Mouse (Mus musculus): ENCODE measurements around the gene Fam229b.

Gene Fam229b

DNA sequence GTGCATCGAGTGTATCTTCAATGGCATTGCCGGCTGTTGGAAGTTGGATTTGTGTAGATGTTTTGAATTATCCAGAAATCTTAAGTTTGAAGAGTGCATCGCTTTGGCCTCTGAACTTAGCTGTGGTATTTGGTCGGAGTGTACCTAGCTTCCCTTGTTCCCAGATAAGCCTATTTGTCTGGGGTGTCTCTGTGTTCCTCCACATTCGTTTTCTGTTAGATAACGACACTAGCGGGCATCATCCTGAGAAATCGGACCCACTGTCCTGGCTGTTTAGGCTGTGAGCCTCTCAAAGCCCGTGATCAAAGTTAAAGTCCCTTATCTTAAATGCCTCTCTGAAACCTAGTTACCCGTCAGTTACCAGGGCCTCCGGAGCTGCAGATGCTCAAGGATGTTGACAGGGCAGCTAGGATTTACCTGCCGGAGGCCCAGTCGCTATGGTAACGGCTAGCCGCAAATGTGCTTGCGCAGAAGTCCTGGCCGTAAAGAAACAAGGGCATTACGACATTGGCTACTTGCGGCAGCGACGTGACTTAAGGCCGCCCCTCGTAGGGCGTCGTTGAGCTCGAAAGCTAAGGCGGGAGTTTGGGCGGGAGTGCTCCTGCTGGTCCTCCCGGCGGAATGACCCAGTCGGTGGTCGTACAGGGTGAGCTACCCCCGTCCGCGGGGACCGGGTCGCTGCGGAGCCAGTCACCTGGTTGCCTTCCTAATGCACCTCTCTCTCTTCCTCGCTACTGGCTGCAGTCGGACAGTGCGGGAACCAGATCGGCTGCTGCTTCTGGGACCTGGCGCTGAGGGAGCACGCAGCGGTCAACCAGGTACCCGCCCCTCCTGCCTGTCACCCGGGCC is at the start of gene Fam229b, which contains the start of gene Tube1:
Gene Fam229b, minus strand, starts transcription at position 453 of the 849 bp plus-strand sequence.
Gene Tube1, plus strand, starts transcription at position 515 of the 849 bp plus-strand sequence.
- in situ Hi-C loops (cut with MseI, MboI) = no loop called here

- in situ Hi-C loops (cut with MseI, MboI) = no loop called here
Measured at GRCm38 (mm10) chr10:39176981-39177380, 43.3 kb upstream of the Fam229b start.

DNA sequence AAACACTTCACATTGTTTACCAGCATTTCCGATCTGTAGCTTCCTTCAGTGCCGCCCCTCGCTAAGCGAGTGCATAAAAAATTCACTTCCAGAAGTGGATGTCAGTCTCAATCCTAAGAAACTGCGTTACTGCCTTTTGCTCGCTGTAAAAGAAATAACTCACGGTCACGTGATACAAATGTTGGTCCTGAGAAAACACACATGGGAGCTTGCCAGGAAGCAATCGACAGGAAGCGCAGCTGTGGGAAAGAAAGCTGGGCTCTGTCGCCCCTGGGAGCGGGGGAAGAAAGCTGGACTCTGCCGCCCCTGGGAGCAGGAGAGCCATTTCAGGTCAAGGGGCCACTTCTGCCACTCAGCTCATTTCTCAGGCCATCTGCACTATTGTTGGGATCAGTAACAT is 39.4 kb upstream of the Fam229b start:
- in situ Hi-C loops (cut with MseI, MboI) = loop anchor here (5.0 kb wide), 2 partner anchors 344 to 349 kb away; no protein-coding TSS in a partner anchor

GRCm38 (mm10) chr10:39172540-39172931 is 38.8 kb upstream of the Fam229b start:
- in situ Hi-C loops (cut with MseI, MboI) = loop anchor here (5.0 kb wide), 2 partner anchors 345 to 350 kb away; no protein-coding TSS in a partner anchor

- in situ Hi-C loops (cut with MseI, MboI) = loop anchor here (5.0 kb wide), 2 partner anchors 345 to 350 kb away; no protein-coding TSS in a partner anchor
Measured at GRCm38 (mm10) chr10:39171603-39172539, 38.2 kb upstream of the Fam229b start.

DNA sequence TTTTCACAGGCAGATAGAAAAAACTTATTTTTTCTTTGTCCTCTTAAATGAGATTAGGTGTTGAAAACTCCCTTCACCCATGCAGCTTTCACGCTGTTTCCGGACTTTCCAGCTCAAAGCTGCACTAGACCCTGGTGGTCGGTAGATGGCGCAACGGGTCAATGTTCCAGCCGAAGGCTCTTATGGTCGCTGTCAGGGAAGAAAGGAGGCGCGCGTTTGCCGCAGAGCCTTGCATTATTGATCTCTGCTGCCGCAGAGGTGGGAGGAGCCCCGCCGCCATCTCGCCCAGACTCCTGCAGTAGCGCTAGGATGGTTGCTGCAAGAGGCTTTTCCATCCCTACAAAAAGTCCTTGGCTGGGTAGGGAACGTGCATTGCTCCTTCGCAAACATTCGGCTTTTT is 37.4 kb upstream of the Fam229b start:
- in situ Hi-C loops (cut with MseI, MboI) = loop anchor here (5.0 kb wide), 2 partner anchors 346 to 351 kb away; no protein-coding TSS in a partner anchor

- in situ Hi-C loops (cut with MseI, MboI) = loop anchor here (5.0 kb wide), 2 partner anchors 347 to 352 kb away; no protein-coding TSS in a partner anchor
Measured at GRCm38 (mm10) chr10:39170706-39171105, 37.0 kb upstream of the Fam229b start.

DNA sequence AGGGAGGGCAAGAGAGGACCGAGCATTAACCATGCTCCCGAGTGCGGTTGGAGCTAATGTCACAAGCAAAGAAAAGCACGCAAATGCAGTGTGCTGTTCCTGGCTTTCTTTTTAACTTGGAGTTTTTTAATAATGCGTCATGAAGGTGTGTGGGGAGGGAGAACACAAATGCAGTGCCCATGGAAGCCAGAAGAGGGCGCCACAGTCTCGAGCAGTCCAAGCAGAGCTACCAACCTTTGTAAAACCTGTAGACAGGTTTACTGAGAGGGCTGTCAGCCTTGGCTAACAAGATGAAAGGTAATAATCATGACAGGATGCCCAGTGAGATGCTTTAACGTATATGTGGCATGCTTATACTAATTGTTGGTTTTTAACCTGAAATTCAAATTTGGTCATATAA is 36.5 kb upstream of the Fam229b start:
- in situ Hi-C loops (cut with MseI, MboI) = loop anchor here (5.0 kb wide), 2 partner anchors 347 to 352 kb away; no protein-coding TSS in a partner anchor

DNA sequence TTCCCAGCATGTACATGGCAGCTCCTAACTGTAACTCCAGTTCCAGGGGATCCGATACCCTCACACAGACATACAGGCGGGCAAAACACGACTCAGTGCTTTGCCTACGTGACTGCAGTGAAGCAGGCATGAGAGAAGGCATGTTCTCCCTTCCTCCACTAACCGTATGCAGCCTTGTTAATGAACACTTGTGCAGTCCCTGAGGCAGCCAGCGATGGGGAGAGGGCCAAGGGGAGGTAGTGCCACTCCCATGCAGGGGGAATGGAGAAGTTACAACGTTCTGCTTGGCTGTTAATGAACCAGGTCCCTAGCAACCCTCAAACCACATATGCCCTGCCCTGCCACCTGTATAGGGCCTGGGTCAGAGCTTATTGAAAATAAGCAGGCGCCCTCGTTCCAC is 35.9 kb upstream of the Fam229b start:
- in situ Hi-C loops (cut with MseI, MboI) = loop anchor here (5.0 kb wide), 2 partner anchors 348 to 353 kb away; no protein-coding TSS in a partner anchor

GRCm38 (mm10) chr10:39167611-39168010 is 33.9 kb upstream of the Fam229b start:
- in situ Hi-C loops (cut with MseI, MboI) = no loop called here

DNA sequence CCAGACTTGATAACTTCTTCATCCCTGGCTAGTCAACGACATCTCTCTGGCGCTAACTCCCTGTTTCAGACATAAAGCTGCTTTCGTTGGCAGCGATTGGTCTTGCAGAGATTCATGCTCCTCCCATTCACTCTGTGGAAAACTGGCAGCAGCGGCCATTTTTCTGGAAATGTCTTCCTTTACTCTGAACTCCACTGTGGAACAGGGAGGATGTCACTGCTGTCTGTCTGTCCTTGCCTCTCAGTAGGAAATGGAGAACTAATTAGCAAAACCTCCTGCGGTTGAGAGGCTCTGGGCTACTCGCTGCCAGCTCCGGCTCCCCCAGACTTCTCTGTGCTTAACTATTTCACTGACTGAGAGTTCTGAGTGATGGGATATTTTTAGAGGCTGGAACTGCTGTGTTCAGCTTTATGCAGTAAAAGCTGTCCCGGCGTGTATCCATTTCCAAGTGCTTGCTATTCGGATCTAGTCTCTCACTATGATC is 32.0 kb upstream of the Fam229b start:
- in situ Hi-C loops (cut with MseI, MboI) = no loop called here

DNA sequence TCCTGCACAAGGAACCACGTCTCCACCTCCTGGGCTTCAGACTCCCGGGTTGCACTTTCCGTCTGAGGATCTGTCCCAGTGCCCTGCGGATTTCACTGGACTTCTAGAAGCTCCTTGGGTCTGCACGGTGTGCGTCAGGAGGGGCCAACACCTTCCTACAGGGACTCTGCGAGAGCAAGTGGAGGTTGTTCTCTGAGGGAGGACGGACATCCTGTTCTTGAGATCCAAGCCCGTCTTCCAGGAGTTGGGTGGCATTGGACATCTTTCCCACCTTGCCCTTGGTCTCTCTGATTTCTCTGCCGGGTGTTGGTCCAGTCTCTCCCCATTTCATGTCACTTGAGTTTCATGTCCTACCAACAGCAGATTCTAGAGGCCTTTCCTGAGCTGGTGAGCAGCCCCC is 30.0 kb upstream of the Fam229b start, which contains the start of gene Ccn6:
Gene Ccn6, minus strand, starts transcription at position 101 of the 400 bp plus-strand sequence.
- in situ Hi-C loops (cut with MseI, MboI) = no loop called here

DNA sequence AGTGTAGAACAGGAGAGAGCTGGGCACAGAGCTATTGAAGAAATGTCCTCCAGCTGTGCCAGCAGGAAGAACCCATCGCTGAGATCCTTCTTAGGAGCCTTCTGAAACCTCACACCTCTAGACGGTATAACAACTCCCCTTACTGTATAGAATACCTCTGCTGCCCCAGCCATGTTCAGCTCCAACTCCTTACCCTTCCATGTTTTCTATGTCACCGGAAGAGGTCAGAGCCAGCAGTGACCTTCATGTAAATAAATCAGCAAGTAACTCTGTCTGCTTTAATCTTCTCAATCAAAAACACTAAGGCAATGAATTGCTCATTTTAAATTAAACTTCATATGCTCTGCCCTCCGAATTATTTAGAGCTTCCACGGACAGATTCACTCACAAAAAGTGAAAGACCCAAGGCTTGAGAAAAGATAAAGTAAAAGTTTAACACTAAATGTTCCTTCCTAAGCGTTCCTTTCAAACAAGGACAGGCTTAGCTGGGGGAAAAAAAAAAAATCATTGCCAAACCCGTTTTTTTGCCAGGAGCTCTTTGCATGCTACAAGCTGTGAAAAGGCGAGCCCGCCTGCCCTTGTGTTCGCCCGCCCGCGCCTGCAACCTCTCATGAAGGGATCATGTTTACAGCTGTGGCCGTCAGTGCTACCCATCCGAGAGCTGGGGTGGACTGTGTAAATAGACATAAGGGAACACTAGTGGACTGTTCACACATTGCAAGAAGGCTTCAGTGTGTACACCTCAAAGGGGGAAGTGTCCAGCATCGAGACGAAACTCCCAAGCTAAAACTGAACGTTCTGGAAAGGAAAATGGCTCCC is 29.2 kb upstream of the Fam229b start:
- in situ Hi-C loops (cut with MseI, MboI) = no loop called here

- in situ Hi-C loops (cut with MseI, MboI) = no loop called here
Measured at GRCm38 (mm10) chr10:39161406-39161805, 27.7 kb upstream of the Fam229b start.

DNA sequence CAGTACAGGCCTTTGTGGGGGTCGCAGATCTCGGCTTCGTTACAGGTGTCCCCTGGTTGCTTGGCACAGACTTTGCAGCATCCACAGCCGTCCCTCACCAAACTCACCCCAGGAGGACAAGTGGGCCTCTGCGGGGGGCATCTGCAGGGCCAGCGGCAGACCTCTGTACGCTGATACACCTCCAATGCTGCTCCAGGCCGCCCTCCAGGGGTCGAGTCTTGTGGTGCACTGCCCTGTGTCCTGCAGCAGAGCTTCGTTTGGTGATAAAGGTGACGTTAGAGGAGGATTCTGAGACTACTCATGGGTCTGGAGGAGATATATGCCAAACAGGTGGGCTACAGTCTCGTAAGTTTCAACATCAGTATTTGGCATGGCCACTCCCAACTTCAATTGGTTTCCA is 24.6 kb upstream of the Fam229b start:
- in situ Hi-C loops (cut with MseI, MboI) = no loop called here

- in situ Hi-C loops (cut with MseI, MboI) = no loop called here
Measured at GRCm38 (mm10) chr10:39157321-39157720, 23.6 kb upstream of the Fam229b start.

DNA sequence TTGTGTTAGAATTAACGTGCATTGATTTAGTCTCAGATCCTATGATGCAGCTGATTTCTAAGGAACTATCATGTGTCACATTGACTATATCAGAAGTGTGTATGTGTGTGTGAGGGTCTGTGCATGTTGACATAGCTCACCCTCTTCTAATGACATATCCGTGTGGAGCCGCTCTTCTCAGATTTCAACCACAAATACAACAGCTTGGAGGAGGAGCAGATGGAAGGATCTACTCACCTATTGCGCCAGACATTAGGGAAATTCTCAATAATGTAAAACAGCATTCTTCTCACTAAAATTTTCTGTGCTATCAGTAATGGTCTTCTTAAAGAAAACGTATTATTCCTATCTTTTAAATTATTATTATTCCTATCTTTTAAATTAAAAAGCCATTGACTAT is 23.0 kb upstream of the Fam229b start:
- in situ Hi-C loops (cut with MseI, MboI) = no loop called here

DNA sequence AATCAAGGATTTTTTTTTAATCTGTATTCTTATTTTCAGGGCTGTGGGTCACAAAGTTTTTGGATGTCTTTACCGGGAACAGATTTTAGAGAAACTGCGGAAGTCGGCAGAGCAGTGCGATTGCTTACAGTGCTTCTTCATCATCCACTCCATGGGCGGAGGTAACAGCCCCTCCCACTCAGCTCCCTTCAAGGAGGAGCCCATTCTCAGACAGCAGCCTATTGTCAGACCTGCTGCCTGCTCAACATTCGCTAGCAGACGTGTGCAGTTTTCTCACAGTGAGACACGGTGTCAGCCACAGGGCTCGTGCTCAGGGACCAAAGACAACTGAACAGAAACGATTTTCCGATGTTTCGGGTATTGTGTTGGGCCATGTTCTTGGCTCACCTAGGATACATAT is 8.5 kb upstream of the Fam229b start:
- in situ Hi-C loops (cut with MseI, MboI) = no loop called here

DNA sequence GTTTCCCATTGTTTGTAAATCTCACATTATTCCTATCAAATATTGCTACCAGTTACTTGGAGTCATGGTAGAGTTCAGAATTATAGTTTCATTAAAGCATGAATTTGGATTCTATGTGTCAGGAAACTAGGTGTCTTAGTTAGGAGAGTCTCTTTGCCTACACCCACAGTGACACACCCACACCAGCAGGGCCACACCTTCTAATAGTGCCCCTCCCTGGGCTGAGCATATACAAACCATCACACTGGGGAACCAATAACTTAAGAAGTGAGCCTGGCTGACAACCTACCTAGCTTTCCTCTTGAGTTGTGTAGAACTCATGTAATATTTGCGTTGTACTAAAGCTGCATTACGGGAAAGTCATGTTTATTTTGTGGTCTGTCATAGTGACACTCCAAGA is 7.7 kb upstream of the Fam229b start:
- in situ Hi-C loops (cut with MseI, MboI) = no loop called here

DNA sequence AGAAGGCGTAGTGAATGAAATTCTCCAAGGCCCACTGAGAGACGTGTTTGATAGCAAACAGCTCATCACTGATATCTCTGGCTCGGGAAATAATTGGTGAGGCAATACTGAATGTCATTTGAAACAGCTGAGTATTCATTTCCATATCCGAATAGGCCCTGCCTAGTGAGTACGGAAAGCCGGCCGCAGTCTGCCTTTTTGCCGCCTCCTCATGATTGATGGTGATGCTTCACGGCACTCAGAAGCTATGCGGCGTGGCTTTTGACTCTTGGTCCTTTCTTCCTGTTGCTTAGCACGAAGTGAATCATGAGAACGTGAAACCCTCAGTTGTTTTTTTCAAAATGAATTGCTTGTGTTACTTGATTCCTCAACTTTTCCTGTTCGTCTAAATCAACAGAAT is 7.1 kb upstream of the Fam229b start:
- in situ Hi-C loops (cut with MseI, MboI) = no loop called here

- in situ Hi-C loops (cut with MseI, MboI) = no loop called here
Measured at GRCm38 (mm10) chr10:39138761-39139160, 5.0 kb upstream of the Fam229b start.
